Mouse (Mus musculus) right cerebral cortex, postnatal 14 days (tissue): ENCODE measurements around the gene Fars2.

Source experiments
- DNase-seq: peaks from one replicate; pipeline ENCODE4 v3.0.0; 2022

The Fars2 gene

DNA sequence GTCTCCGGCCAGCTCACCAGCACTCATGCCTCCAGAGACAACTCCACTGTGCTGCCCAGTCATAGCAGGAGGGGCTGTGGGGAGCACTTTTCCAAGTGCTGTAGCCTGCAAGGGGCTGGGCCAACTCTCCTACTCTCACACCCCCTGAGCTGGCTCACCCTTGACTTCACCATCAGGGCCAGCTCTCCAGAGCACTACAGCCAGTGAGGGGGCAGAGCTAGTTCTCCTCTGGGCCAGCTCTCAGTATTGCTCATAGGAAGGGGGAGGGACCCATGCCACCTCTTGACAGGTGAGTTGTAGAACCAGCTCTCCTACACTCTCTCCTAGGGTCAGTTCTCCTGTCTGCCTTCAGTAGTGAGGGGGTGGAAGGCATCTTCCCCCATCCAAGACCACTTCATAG lies 413.6 kb downstream of the Fars2 start:
- no peak for DNase-seq

DNA sequence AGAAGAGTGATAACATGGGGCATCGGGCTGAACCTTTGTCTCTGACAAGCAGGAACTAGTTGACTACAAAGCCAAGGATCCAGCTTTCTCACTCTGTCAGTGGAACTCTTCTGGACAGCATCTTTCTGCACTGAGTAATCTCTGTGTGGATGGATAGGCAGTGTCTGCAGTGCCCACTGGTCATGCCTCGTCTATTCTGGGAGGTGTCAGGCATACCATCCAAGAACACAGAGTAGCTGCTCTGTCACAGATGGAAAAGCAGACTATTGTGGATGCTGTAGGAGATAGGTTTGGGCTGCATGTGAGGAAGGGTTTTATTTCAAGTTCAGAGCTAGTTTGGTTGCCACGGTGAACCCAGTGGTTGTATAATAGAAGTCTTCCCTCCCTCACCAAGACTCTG lies 414.7 kb downstream of the Fars2 start:
- DNase-seq = no peak

DNA sequence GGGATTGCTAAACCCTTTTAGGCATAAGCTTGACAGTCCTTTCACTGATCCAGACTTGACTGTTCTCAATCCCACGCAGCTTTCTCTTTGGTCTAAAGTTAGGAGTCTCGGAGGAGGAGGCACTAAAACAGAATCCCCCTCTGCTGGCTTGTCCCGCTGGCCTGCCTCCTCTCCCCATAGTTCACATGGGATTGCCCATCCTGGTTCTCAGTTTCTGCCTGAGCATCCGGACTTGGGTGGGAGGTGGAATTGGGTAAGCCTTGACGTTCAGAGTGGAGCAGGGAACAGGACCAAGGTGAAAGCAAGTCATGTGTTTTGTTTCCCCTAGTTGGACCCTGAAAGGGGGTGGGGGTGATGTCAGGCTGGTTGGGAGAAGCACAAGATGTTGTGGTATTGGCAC lies 415.9 kb downstream of the Fars2 start:
- no peak for DNase-seq

DNA sequence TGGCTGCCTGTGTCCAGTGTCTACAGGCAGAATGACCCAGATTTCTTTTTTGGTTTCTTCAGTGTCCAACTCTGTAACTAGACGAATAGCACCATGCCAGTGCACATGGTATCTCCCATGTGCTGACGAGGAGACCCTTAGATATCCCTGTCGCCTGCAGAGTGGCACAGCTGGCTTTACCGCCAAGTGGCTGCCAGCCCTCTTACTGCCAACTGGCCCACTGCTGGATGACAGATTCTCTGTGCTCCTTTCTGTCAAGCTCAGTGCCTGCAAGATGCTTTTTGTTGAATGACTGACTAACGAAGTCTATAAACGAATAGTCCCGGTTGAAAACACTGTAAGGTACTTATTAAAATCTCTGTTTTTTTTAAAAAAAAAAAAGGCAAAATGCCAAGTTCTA lies 416.3 kb downstream of the Fars2 start:
- no peak for DNase-seq

DNA sequence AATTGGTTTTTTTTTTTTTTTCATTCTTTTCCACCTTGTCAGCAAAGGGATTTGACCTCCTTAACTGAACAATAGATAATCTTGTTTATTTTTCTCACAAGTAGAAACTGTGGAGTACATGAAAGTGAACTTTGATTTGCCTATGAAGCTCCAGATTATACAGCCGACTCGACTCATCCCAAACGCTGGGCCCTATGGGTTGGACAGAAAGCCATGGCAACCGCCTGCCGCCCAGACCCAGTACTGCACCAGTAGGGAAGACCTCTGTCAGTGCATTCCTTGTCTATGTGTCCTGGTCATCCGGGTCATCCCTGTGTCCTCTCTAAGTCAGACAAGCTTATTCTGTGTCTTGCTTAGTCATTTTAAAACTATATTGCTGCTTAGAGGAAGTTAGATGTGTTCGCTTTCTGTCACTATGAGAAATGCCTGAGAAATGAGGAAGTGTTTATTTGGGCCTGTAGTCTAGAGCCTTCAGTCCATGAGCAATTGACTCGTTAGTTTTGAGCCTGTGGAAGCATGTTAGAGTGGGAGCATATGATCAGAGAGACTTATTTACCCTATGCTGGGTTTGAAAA lies 416.8 kb downstream of the Fars2 start:
- DNase-seq = no peak

DNA sequence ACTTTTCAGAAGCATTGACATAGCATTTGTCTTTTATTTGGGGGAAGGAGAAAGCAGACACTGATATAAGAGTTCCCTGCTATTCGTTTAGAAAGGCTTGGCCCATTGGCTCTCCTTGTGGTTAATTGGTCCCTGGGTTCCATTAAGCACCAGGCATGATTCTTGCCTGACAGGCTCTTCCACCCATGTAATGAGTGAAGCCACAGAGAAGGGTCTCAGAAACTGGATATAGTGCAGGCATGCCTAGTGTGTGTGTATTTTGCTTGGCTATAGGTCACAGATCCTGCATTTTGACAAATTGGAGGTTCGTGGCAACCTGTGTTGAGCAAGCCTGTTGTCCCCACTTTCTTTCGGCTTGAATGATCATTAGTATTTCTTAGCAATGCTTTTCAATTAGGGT lies 420.4 kb downstream of the Fars2 start:
- no peak for DNase-seq

DNA sequence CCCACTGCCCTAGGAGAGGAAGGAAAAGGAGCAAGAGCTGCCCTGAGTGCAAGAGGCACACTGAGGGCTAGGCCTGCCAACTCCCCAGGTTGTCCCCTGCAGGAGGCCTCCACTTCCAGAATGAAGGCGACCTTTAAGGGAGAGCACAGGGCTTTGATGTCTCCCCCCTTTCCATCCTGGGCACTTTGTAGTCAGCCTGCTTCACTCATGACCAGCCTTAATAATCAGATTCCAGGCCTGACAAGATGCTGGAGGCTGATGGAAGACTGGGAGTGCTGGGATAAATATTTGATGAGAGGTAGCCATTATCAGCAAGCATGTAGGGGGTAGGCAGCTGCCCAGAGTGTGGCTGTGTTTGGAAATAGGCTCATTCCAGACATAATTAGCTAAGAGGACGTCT lies 421.2 kb downstream of the Fars2 start:
- no peak for DNase-seq

DNA sequence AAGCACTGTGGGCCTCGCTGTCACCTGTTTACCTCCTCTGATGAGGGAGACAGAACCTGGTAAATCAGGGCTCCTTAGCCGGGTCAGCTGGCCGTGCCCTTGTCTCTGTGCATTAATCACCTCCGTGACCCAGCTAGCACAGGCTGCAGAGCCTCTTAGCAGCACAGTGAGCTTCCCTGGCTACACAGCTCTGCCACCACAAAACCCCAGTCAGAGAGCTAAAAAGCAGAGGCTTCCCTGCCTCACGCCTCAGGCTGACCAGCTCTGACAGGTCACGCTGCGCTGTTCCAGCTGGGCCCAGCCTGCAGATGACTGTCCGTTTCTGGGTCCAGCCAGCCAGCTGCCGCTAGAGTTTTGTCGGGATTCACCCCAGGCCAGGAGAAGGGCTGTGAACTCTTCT lies 423.0 kb downstream of the Fars2 start:
- DNase-seq = no peak

DNA sequence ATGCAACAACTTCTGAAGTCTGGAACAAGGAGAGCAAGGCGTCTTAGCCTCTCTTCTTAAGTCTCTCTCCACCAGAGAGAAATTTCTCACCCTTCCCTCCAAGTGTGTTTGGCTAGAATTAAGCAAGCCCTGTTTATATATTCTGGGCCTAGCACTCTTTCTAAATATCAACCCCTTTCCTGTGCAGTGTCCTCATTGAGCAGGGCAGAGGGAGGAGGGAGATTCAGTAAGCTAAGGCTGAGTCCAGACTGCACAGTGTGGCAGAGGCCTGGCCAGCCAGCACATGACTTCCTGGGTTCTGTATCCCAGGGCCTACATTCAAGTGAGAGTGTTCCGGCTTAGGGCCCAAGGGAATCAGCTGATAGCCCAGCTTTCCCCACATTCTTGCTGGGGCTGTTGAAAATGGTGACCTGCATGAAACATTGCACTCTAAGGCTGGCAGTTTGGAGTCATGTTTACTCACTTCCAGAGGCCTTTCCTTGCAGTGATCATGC lies 424.1 kb downstream of the Fars2 start:
- DNase-seq = no peak

DNA sequence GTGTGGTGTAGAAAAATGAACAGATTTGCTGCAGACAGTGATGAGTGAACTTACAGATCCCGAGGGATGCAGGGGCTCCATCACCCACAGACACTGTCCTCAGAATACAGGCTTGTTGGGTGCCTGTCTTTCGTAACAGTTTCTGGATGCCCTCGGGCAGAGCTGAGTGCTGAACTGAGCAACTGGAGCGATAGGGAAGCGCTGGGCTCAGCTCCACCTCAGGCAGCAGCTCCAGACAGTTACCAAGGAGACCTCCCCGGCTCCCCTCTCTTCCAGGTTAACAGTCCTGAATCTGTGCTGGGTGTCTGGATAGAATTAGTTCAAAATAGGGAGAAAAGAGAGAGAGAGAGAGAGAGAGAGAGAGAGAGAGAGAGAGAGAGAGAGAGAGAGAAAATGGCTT lies 433.5 kb downstream of the Fars2 start:
- no peak for DNase-seq

DNA sequence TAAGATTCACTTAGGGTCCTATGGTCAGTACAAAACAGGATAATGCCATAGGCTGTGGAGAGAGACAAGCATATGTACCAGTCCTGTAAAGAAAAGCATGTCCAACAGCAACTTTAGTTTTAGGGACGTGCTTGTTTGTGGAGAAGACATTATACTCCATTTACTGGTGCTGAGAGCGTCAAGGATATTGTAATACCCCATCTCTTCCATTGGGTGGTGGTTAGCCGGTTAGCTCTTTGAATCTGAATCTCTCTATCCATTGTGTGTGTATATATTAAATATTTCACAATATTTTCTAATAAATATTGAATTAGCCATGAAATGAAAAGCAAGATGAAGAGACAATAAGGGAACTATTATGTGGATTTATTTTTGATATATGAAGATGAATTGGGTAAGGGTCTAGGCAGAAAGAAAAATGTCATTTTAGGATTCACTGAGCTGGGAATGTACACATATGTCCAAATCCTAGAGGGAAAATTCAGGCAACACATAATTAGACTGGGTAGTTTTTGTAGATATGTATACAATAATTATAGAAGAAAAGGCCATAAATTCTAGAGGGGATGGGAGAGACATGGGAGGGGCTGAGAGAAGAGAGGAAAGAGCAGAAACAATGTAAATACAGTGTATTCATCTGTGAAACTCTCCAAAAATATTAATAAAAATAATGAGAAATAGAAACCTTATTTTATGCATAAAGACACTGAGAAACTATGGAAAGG lies 435.5 kb downstream of the Fars2 start:
- DNase-seq = no peak

DNA sequence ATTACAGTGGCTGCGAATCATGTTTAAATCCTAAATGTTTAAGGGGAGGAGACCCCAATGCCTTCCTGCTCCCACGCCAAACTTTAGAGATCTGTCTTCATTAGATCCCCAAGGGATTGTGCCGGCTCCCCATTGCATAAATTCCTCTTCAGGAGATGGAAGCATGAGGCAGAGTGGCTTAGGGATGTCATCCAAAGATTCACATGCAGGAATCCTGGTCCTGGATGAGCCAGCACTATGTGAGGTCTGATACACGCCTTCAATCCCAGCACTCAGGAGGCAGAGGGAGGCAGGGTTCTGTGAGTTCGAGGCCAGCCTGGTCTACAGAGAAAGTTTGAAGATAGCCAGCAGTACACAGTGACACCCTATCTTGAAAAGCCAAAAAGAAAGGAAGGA lies 436.0 kb downstream of the Fars2 start:
- no peak for DNase-seq

DNA sequence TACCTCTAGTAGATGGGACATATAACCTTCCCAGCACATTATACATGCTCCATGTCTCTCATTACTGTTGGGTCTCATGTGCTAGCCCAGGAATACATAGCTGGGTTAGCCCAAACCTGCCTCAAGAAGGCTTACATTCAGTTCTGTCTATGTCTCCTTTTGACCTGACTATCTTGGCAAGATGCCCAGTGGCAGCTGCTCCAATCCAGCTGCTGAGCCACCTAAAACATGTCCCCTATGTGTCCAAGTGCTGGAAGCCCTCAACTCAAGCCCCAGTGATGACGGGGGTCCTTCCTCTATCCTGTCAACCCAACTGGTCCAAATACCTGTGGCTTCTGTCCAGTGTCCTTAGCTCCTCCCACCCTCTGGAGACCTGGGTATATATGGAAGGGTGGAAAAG lies 437.5 kb downstream of the Fars2 start:
- DNase-seq = no peak

DNA sequence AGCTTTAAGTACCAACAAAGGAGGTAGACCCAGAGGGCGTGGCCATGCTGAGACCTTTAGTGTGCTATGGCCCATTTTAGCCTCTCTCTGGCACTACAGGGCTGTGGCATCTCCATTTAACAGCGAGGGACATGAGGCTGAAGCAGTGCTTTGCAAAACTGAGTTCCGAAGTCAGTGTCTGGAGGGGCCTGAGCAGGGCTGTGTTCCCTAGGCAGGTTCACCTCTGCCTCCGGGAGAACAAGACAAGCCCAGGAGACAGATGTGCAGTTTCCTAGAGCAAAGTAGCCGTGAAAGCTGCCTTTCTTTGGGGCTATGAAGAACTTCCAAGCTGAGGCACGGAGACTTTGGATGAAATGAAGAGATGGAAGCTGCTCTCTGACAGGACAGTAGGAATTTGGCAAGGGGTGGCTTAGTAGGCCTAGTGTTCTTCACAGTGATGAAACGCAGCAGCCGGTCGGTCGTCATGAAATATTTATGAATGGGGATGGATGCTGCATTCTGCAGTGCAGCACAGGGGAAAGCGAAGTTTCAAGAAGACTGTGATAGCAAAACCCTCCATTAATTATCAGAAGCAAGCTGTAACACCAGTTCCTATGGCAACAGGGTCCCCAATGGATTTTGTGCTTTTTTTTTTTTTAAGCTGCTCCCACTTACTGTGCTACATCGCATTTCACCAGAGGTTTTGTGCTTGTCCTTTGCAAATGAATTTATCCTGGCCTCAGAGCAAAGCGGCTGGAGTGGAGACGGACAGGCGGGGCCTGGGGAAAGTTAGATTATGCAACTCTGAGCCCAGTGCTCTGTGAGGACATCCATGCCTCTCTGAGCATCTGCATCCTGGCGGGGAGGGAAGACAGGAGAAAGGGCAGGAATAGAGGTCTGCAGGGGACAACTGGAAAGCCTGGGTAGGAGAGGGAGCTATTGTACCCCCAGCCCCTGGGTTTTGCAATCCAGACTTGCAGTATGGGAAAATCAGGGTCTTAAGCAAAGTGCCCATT lies 445.5 kb downstream of the Fars2 start:
- no peak for DNase-seq

DNA sequence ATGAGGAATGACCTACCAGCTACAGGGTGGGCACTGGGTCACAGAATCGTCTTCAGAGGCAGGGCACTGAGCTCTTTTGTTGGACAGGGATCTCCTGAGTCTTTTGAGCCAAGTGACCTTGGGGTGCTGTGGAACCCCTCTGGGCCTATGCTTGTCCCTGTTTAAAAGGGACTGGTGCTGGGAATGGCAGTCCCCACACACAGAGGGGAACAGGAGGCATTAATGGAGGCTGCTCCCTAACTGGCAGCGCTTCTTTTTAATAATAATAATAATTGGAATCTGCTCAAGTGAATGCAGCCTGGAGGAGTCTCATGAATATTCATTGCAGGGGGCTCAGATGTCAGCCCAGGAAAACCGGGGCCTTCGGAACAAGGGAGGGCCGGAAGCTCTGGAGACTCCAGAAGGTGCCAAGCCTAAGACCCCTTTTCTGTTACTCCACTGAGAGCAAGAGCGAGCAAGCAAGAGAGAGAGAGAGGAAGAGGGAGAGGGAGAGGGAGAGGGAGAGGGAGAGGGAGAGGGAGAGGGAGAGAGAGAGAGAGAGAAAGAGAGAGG lies 447.6 kb downstream of the Fars2 start:
- no peak for DNase-seq

DNA sequence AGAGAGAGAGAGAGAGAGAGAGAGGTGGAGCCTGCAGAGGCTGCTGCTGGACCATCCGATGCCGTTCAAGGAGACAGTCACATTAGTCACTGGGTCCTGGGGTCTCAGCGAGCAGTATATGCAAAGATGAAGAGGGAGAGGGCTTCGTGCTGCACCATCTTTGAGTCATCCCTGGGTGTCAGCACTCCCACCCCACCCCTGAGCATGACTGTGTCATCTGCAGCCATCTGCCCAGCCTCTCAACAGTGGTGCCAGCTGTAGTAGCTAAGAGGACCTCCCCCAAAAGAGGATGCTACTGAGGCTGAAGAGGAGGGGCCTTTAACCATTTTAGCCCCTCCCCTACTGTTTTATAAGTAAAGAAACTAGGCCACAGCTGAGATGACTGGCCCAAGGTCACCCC lies 459.6 kb downstream of the Fars2 start:
- DNase-seq = no peak

DNA sequence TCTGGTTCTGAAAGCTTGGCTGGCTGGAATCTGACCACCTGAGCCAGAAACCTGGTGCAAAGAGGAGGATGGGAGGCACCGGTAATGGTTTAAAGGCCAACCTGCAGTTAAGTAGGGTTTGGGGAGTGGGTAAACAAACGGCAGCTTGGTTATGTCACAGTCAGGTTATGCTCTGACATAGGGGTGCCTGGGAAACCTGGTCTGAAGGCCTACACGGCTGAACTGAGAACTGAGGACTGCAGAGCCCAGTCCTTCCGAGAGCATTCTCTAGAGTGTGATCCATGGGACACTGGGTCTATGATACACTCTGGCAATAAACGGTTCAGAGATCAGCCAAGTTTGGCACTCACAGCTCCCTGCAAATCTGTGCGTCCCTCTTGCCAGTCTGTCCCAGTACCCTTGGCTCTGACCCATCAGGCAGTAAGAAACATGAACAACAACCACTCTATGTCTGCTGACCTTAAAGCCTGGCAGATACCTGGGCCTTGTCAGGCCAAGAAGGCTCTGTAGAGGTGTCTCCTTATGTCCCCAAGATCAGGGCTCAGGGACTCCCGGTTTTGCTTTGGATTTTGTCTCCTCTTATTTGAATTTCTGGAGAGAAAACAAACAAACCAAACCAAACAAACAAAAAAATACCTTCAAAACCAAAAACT lies 460.8 kb downstream of the Fars2 start:
- no peak for DNase-seq

DNA sequence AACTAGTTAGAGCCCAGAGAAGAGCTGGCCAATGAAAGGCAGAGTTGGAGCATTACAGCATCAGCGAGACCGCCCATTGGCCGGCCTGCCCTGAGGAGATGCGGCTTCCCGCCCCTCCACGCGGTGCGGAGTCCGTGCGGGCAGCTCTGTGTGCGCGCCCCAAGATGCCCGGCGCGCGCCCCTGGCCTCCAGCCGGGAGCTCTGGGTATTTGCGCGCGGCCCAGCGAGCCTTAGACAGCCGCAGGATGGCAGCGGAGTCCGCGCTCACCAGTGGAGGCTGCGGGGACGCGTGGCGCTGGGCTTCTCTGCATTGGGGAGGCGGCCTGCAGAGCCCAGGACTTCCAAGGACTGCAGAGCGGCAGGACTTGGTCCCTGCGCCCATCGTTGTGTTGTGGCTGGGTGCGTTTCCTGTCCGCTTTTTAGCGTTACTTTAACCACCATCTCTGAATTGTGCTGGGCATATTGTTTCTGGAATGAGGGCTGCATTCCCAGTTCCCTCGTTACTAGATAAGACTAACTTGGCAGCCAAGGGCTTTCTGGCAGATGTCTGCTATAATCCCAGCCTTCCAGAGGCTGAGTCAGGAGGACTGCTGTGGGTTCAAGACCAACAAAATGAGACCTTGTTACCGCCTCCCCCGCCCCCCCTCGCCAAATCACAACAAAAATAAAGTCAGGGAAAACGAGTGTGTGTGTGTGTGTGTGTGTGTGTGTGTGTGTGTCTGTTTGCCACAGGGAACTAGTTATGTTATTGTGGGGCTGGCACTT lies 461.5 kb downstream of the Fars2 start:
- peak; percentile 88 for DNase-seq

DNA sequence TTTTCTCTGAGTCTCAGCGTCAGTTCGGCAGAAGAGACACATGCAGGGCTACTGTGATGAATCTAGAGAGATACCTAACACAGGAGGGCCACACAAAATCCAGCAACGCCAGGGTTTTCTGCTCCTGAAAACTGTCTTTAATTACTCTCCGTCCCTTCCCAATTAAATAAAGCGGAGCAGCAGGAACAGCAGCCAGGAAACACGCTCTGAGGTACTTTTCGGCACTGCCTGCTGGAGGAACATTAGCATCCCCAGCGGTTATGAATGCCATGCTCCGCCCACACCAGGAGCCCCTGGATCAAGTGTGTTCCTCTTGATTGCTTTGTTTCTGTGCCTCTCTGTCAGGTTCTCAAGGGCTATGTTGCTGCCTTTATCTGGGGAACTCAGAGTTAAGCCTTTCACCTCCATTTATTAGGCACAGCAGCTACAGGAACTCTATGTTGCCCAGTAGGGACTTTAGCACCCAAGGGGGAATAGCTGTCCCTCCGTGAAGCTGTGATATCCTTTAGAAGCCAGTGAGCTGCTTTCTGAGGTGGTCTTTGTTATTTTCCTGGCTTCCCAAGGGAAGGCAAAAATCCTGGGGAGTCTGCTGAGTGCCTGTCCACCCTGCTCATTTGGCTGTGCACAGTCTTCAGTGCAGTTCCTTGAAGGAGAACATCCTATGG lies 465.3 kb downstream of the Fars2 start:
- DNase-seq = no peak

DNA sequence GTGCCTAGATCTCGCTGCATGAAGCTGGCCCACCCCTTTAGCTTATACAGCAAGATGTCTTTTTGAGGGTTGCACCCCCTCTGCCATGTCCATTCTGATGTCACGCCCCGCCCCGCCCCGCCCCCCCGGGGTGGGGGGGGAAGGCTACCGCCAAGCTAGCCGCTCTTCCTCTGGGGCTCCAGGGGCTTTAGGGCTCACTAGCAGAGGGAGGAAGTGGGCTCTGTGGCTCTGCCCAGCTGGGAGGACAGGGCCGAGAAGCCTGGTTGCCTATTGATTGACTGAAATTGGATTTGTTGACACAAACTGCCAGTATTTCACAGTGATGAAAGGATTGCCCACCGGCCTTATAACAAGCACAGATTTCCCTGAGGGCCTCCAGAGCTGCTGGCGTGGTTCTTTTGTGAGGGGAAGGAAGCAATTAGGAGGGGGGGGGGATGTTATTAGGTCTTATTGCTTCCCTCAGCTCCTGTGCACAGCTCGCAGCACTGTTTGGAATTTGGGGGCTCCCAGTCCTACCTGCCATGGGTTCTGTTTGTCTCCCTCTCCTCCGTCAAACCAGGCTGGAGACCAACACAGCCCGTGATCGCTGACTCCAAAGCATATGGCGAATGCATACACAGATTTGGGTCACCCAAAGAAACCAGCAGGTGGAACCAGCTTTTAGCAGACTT lies 466.4 kb downstream of the Fars2 start:
- DNase-seq = no peak

DNA sequence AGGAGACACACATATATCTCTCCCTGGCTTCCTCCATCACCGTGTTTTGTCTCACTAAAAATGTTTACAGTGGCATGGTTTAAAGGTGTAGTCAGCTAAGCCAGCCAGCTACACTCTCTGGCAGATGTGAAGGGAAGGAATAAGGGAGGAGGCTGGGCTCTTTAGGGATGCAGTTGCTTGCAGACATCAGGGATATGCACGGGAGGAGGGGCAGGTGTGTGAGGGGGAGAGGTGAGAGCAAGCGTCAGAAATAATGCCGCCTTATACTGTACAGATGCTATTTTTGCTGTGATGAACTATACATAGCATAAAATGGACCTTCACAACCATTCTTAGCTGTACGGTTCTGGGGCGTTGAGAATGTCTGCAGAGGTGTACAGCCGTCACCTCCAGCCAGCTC lies 467.0 kb downstream of the Fars2 start:
- no peak for DNase-seq
